Mouse (Mus musculus) limb, embryonic 10.5 days (tissue): ENCODE results near the gene Atrnl1. TPM values are rescaled to one million over a fixed set of nuclear protein-coding genes. Genes with fewer than 3 reads are reported as not detected.

Experiments used
- DNase-seq: peaks from one replicate; pipeline ENCODE4 v3.0.0-alpha.2; 2017; ENCODE audit warnings: low spot score
- H3K27ac ChIP-seq: fragments of 300-500 bp; sonication (generic); 2 replicates; pipeline ENCODE4 v1.5.1; 2016; ENCODE audit warnings: mild to moderate bottlenecking
- H3K27me3 ChIP-seq: fragments of 300-500 bp; sonication (generic); 2 replicates; pipeline ENCODE4 v1.6.1; 2016; ENCODE audit warnings: low read depth, mild to moderate bottlenecking; ENCODE audit not compliant: poor library complexity, severe bottlenecking
- H3K36me3 ChIP-seq: fragments of 300-500 bp; sonication (generic); 2 replicates; pipeline ENCODE4 v1.6.1; 2016; ENCODE audit warnings: mild to moderate bottlenecking, moderate library complexity
- H3K4me1 ChIP-seq: fragments of 300-500 bp; sonication (generic); 2 replicates; pipeline ENCODE4 v1.6.1; 2016
- H3K4me3 ChIP-seq: fragments of 300-500 bp; sonication (generic); 2 replicates; pipeline ENCODE4 v1.5.1; 2016; ENCODE audit warnings: mild to moderate bottlenecking, moderate library complexity
- H3K9me3 ChIP-seq: fragments of 300-500 bp; sonication (generic); replicated peaks from 2 replicates; pipeline ENCODE4 v1.6.1; 2016; ENCODE audit warnings: mild to moderate bottlenecking
- WGBS: fragments of 180-500 bp; shearing (Covaris S2); methylation state at CpG from one replicate; pipeline ENCODE4 v1.1.7; 2016; 5-methylcytosine and 5-hydroxymethylcytosine counted together
- polyA plus RNA-seq: library from polyadenylated mRNA; unstranded; fragments of >200 nt; fragmentation: Nextera tagmentation; extraction: Ambion mirVana; gene quantifications from 2 replicates; pipeline ENCODE4 v1.2.1, GENCODE M21; 2016

Gene Atrnl1
- polyA plus RNA-seq, 1 experiment from 2014 or later = 5.1 TPM

DNA sequence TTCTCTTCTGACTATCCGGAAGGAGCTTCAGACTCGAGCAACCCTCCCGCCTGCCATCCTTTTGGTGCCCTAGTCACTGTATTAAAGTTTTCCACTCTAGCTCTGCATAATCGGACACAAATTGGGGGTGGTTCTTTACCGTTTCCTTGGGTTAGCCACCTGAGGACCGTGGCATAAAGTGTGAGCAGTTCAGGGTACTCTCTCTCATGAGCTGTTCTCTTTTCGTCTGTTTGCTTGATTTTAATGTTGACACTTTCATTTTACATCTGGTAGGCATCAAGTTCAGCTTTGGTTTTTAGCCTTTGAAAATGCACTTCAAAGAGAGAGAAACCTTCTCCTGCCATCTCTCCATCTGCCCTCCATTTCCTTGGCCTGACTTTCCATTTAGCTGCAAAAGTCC is 484.9 kb downstream of the Atrnl1 start:
- Histone ChIP-seq H3K9me3 (no peaks in the 10 kb centered on the region), H3K36me3 (no peaks in the 10 kb centered on the region), H3K27me3 (no peaks in the 10 kb centered on the region), H3K27ac (peak overlapping the region; percentile 50; the same call in 1 of the 2 replicates), H3K4me3 (no peak overlapping the region), H3K4me1 (peaks cover 25% of the 10 kb centered on the region)
- no peak for DNase-seq
- 61% methylated on average over 7 of the region's 7 CpGs for WGBS

DNA sequence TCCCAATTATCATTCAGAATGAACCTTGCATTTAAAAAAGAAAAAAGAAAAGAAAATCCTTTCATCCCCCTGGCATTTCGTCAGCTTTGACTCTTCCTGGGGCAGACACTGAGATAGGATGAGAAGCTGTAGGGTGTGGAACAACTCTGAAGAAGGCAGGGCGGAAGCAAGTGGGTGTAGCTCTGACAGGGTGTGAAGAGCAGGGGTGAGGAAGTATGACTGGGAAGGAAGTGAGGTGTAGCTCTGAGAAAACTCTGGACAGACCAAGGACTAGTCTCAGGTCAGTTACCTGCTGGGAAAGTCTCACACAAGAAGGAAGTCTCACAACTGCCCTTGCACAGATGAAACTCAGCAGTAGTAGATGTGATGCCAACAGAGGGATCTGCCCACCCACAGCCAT is 486.4 kb downstream of the Atrnl1 start:
- 88% methylated on average over 2 of the region's 2 CpGs for WGBS
- no peaks in the 10 kb centered on the region for H3K27me3 ChIP-seq
- no peaks in the 10 kb centered on the region for H3K9me3 ChIP-seq
- H3K36me3 ChIP-seq = no peaks in the 10 kb centered on the region
- no peak for DNase-seq
- no peak overlapping the region for H3K27ac ChIP-seq
- peaks cover 25% of the 10 kb centered on the region for H3K4me1 ChIP-seq
- H3K4me3 ChIP-seq = no peak overlapping the region

DNA sequence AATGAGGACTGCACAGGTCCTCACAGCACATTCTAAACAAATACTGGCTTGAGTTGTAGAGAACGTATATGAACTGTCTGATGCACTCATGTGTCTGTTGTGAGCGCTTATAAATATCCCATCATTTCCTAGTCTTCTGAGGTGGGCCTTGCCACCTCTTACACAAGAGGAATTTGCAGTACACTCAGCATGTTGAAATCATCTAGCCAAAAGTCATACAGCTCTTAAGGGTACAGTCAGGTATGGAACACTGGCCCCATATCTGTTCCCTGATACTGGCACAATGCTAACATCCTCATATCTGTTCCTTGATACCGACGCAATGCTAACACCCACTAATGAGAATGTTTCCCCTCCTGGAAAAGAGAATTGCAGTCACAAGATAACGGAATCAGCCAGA is 488.7 kb downstream of the Atrnl1 start:
- Histone ChIP-seq H3K36me3 (no peaks in the 10 kb centered on the region), H3K9me3 (no peaks in the 10 kb centered on the region), H3K27me3 (no peaks in the 10 kb centered on the region), H3K4me3 (no peak overlapping the region), H3K27ac (no peak overlapping the region), H3K4me1 (peaks cover 35% of the 10 kb centered on the region)
- no peak for DNase-seq
- 97% methylated on average over 5 of the region's 5 CpGs for WGBS

DNA sequence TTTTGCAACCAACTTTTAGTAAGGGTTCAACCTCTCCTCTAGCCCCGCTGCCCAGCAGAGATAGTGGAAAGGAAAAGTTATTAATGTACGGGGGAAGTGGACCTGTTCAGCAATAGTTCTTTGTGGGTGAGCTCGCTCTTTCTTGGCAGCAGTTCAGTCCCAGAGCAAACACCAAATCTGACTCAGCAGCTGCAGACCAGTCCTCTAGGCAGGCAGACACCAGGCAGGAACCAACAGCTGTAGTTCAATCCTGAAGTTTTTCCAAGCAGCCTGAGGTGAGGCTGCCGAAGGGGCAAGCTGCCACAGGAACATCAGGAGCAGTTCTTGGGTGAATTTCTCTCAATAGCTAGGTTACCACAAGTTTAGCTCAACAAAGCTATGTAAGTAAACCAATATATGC is 489.5 kb downstream of the Atrnl1 start:
- Histone ChIP-seq H3K27ac (no peak overlapping the region), H3K36me3 (no peaks in the 10 kb centered on the region), H3K4me1 (peaks cover 35% of the 10 kb centered on the region), H3K27me3 (no peaks in the 10 kb centered on the region), H3K9me3 (no peaks in the 10 kb centered on the region), H3K4me3 (no peak overlapping the region)
- WGBS = 91% methylated on average over 4 of the region's 4 CpGs
- DNase-seq = no peak

DNA sequence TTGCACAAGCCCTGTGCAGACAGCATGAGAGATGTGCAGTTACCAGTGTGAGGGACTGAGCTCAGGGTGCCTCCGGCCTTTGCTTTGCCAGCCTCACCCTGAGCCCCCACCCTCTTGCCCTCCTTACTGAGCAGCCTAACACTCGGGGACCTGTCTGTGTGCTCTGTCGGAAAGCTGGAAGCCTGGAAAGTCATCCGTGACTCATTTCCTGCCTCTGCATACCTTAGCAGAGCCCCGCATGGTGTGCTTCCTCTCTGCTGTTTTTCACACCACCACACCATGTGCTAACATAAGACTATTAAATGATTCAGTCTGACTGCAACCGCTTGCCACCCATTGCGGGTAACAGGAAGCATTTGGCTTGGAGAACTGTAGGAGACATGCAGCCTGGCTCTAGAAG is 493.7 kb downstream of the Atrnl1 start:
- H3K4me3 ChIP-seq = no peak overlapping the region
- H3K4me1 ChIP-seq = peaks cover 35% of the 10 kb centered on the region
- H3K36me3 ChIP-seq = no peaks in the 10 kb centered on the region
- peak overlapping the region; percentile 73 for H3K27ac ChIP-seq
- H3K9me3 ChIP-seq = no peaks in the 10 kb centered on the region
- WGBS = 57% methylated on average over 7 of the region's 7 CpGs
- H3K27me3 ChIP-seq = no peaks in the 10 kb centered on the region
- DNase-seq = no peak

DNA sequence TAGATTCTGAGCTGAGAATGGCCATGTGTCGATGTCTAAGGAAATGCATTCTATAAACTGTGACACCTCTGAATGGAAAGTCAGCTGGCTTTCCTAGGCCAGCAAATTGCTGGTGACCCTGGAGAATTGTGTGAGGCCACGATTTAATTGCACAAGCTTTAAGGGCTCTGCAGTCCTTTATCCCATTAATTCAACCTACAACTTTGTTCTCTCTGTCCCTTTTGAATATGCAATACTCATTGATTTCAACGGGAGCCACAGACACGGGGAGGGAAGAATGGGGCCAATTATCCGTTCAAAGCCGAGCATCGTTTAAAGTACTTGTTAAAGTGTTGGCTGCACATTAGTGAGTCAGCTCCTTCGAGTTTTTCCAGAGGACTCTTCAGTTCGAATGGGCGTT is 496.8 kb downstream of the Atrnl1 start:
- 59% methylated on average over 10 of the region's 10 CpGs for WGBS
- no peak overlapping the region for H3K4me3 ChIP-seq
- no peak for DNase-seq
- peaks cover 48% of the 10 kb centered on the region for H3K4me1 ChIP-seq
- H3K36me3 ChIP-seq = no peaks in the 10 kb centered on the region
- no peak overlapping the region for H3K27ac ChIP-seq
- H3K9me3 ChIP-seq = no peaks in the 10 kb centered on the region
- no peaks in the 10 kb centered on the region for H3K27me3 ChIP-seq

DNA sequence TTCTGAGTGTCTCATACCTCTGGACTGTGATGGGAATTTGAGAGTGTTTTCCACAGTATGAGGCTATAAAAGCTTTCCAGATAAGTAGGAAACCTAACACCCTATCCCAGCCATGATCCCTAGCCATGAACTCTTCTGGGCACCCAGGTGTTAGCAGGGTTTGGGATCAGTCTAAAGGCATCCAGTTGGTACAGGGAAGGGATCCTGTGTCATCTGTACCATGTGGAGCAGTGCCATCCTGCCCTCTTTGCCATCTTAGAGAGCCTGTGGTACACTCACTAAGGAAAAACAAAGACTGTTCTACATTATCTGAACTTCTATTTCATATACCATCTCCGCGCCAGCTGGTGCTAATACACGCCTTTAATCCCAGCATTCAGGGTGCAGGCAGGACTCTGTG is 499.7 kb downstream of the Atrnl1 start:
- H3K27me3 ChIP-seq = no peaks in the 10 kb centered on the region
- DNase-seq = no peak
- H3K9me3 ChIP-seq = no peaks in the 10 kb centered on the region
- no peak overlapping the region for H3K4me3 ChIP-seq
- H3K27ac ChIP-seq = no peak overlapping the region
- peaks cover 24% of the 10 kb centered on the region for H3K4me1 ChIP-seq
- no peaks in the 10 kb centered on the region for H3K36me3 ChIP-seq
- 98% methylated on average over 3 of the region's 3 CpGs for whole genome bisulfite sequencing

DNA sequence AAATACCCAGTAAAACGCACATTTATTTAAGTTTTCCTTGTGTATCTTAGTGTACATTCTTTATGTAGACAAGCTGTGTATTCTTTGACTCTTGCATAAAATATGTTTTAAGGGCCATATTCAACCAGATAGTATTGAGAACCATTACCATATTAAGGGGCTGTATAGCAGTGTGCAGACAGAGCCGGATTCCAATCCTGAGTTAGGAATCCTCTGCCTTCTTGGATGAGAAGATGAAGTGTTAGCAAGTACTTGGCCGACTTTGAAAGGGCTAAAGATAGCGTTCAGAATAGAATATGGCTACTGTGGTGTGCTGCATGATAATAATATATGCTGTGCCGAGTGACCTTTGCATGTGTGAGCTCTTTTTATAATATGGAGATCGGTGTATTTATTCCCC is 500.5 kb downstream of the Atrnl1 start:
- no peak for DNase-seq
- no peak overlapping the region for H3K4me3 ChIP-seq
- H3K9me3 ChIP-seq = no peaks in the 10 kb centered on the region
- H3K27ac ChIP-seq = no peak overlapping the region
- H3K36me3 ChIP-seq = no peaks in the 10 kb centered on the region
- no peaks in the 10 kb centered on the region for H3K27me3 ChIP-seq
- 94% methylated on average over 6 of the region's 6 CpGs for WGBS
- H3K4me1 ChIP-seq = peaks cover 23% of the 10 kb centered on the region

DNA sequence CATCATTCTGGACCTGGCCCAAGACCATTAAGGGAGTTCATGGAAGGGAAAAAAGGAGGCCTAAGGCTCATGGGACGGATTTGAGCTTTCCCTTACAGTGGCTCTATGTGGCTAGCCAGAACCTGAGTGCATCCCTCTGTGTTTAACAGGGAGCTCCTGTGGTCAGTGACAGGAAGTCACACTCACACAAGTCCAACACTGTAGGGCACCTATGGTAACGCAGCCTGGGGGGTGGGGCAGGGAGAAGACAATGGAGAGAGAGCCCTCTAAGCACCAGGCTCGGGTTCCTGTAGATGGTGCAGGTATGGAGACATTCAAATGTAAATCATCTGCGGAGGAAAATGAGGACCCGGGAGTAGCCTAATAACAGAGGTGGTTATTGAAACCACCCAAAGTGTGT is 501.3 kb downstream of the Atrnl1 start:
- Histone ChIP-seq H3K27ac (no peak overlapping the region), H3K4me1 (peaks cover 23% of the 10 kb centered on the region), H3K36me3 (no peaks in the 10 kb centered on the region), H3K27me3 (no peaks in the 10 kb centered on the region), H3K4me3 (no peak overlapping the region), H3K9me3 (no peaks in the 10 kb centered on the region)
- DNase-seq = no peak
- 69% methylated on average over 5 of the region's 5 CpGs for WGBS

DNA sequence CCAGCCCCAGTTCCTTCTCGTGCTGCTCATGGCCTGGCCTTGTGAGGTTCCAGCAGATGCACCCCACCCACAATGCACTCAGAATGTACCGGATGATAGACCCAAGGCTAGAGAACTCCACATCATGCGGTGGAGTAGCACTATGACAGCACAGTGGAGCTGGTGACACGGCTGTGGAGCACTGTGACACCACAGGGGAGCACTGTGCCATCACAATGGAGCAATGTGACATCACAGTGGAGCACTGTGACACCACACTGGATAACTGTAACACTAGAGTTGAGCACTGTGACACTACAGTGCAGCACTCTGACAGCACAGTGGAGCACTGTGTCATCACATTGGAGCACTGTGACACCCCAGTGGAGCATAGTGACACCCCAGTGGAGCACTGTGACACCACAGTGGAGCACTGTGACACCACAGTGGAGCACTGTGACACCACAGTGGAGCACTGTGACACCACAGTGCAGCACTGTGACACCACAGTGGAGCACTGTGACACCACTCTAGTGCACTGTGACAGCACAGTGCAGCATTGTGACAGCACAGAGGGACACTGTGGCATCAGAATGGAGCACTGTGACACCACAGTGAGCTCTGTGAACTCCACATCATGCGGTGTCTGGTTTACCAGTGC is 502.4 kb downstream of the Atrnl1 start:
- H3K27ac ChIP-seq = no peak overlapping the region
- peaks cover 16% of the 10 kb centered on the region for H3K4me1 ChIP-seq
- H3K4me3 ChIP-seq = no peak overlapping the region
- no peaks in the 10 kb centered on the region for H3K9me3 ChIP-seq
- H3K27me3 ChIP-seq = no peaks in the 10 kb centered on the region
- no peaks in the 10 kb centered on the region for H3K36me3 ChIP-seq
- WGBS = 84% methylated on average over 5 of the region's 5 CpGs
- no peak for DNase-seq

DNA sequence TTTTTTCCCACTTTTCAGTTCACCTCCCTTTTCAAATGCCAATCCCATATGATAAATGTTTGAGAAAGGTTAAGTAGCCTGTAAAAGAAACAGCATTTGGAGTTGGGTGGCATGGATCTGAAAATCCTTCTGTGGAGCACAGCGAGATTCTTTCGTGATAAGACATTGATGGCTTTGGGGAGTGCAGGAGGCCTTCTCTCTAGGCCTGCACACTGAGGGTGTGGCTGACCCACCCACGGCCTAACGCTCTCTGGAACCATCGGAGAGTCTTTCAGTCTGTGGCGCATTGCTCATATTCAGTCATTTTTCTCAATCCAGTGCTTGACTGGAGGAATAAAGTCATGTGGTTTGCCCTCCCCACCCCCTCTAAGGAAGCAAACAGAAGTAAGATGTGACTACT is 506.8 kb downstream of the Atrnl1 start:
- WGBS = 96% methylated on average over 6 of the region's 6 CpGs
- no peak for DNase-seq
- peaks cover 12% of the 10 kb centered on the region for H3K27me3 ChIP-seq

DNA sequence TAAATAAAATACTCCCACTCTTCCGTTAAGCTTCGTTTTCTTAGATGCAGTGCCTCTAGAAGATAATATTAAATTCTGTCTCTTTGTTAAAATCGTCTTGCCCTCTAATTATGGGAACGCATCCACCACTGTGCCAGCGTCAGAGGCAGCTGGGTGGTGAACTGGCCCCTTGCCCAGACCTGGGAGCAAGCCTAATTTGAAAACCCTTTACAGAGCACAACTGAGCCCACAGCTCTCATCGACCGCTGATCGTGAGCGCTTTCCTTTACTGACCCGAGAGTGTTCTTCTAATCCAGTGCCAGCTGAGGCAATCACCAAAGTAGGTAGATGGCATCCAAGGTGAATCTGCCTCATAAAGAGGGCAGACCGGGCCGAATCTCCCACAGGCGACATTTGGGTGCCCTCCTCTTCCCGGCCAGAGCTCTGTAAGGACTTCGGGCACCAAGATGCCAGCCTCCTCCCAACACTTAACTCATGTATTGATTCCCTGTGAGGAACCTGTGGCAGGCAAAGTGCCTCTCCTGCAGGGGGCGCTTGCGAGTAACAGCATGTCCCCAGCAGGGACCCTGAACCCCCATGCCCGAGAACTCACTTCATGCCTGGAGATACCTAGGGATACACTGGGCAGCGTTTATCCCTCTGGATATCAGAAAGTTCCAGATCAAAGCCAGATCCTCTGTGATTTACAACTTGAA is 507.5 kb downstream of the Atrnl1 start:
- no peak for DNase-seq
- 93% methylated on average over 19 of the region's 19 CpGs for WGBS
- H3K36me3 ChIP-seq = no peaks in the 10 kb centered on the region
- H3K4me1 ChIP-seq = peaks cover 48% of the 10 kb centered on the region
- no peaks in the 10 kb centered on the region for H3K9me3 ChIP-seq
- H3K4me3 ChIP-seq = no peak overlapping the region
- H3K27me3 ChIP-seq = peaks cover 17% of the 10 kb centered on the region
- H3K27ac ChIP-seq = peak overlapping the region; percentile 37

More for the DNA sequence above, 506.8 kb downstream of the Atrnl1 start:
- peaks cover 46% of the 10 kb centered on the region for H3K4me1 ChIP-seq
- H3K36me3 ChIP-seq = no peaks in the 10 kb centered on the region
- H3K9me3 ChIP-seq = no peaks in the 10 kb centered on the region
- H3K27ac ChIP-seq = no peak overlapping the region
- H3K4me3 ChIP-seq = no peak overlapping the region

DNA sequence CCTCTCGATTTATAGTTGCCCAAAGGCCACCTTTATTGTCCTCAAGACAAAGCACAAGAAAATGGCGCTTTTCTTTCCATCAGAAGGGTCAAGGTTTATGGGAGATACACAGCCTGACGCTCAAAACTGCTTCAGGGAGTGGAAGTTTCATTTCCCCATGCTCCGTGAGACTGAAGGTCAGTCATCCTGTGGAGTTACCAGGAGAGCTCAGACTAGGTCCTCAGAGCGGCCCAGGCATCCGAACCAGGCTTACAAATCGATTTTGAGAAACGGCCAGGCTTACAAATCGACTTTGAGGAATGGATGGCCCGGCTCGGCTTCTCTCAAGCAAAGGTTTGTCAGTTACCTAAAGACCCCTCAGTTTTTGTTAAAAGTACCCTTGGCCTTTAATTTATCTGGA is 508.0 kb downstream of the Atrnl1 start:
- peak overlapping the region; percentile 37 for H3K27ac ChIP-seq
- H3K36me3 ChIP-seq = no peaks in the 10 kb centered on the region

More for the DNA sequence above, 508.0 kb downstream of the Atrnl1 start:
- no peak overlapping the region for H3K4me3 ChIP-seq
- no peaks in the 10 kb centered on the region for H3K9me3 ChIP-seq
- 82% methylated on average over 11 of the region's 11 CpGs for WGBS
- peaks cover 53% of the 10 kb centered on the region for H3K4me1 ChIP-seq
- no peak for DNase-seq
- peaks cover 23% of the 10 kb centered on the region for H3K27me3 ChIP-seq
